Mouse (Mus musculus): ENCODE results near the gene Lactb.

GRCm38 (mm10) chr9:66999698-67000097 lies 24.4 kb upstream of the Lactb start:
- TF ChIP-seq MYB (IDR thresholded peaks at IDR 0.05; ENCODE audit: low read depth, low read length) (no peak), TBP (IDR thresholded peaks at IDR 0.05; ENCODE audit: low read depth, low read length) (peak; percentile 75), GATA1 (IDR thresholded peaks at IDR 0.05; ENCODE audit: low read depth, low read length) (no peak), CTCF (IDR thresholded peaks at IDR 0.05 in 2 of 3, conservative IDR thresholded peaks at IDR 0.05 in 1 of 3; ENCODE audit: control insufficient read depth in 1 of 3, insufficient read depth in 1 of 3, low read depth in 2 of 3, low read length in 3 of 3, poor library complexity in 1 of 3, severe bottlenecking in 1 of 3) (no peak)
